Mouse (Mus musculus): Measurements from ENCODE around the gene Ccr10.

- TF ChIP-seq CTCF (IDR thresholded peaks at IDR 0.05; ENCODE audit: control insufficient read depth, insufficient read depth, insufficient replicate concordance, low read depth, low read length): peak; percentile 10; the same call in 1 of the 2 replicates
- TF ChIP-seq POLR2A (IDR thresholded peaks at IDR 0.05; ENCODE audit: control insufficient read depth, low read depth, low read length): no peak
Measured at GRCm38 (mm10) chr11:101211970-101212369, 36.7 kb upstream of the Ccr10 start.

Measured in testis, adult 2 months (tissue).